Mouse (Mus musculus): ENCODE results near the gene Pon1.

GRCm38 (mm10) chr6:5164855-5165254, 28.9 kb downstream of the Pon1 start:
- TF ChIP-seq CTCF (IDR thresholded peaks at IDR 0.05; ENCODE audit: insufficient read depth, low read length) (no peak), POLR2A (IDR thresholded peaks at IDR 0.05; ENCODE audit: borderline replicate concordance, extremely low read depth, low read depth, low read length) (no peak)

All from lung, adult 2 months (tissue).